ENCODE assay signal across 8 mouse cellular contexts in genomic region chr16:55895651-55896095, GRCm38 (mm10). TPM values are rescaled to one million over a fixed set of nuclear protein-coding genes. Genes with fewer than 3 reads are reported as not detected.
DNase-seq lines count a peak whose midpoint lies in the region; ATAC-seq and TF ChIP-seq lines count a peak whose summit lies in the region.

No protein-coding gene starts in this region.

- 4% methylated on average over 9 of the region's 9 CpGs for WGBS in forebrain, postnatal 0 days
- 2% methylated on average over 9 of the region's 9 CpGs for WGBS in liver, embryonic 13.5 days (ENCODE audit: insufficient replicate concordance)
- WGBS in stomach, embryonic 15.5 days, result 4% methylated on average over 9 of the region's 9 CpGs

- no peak for TF ChIP-seq CTCF in layer of hippocampus, adult 2 months (conservative IDR thresholded peaks at IDR 0.05)
- TF ChIP-seq CTCF in forebrain, postnatal 0 days (IDR thresholded peaks at IDR 0.05; ENCODE audit: low read depth), result no peak

- no peak for DNase-seq in layer of hippocampus, adult 2 months (ENCODE audit: low spot score in 2 of 2)
- DNase-seq in layer of hippocampus, adult 9-11 months, result no peak
- peak; percentile 11 for DNase-seq in WW6 (ENCODE audit: low read depth, low spot score)
- DNase-seq in forebrain, postnatal 0 days, result no peak
- no peak for DNase-seq in liver, embryonic 13.5 days
- DNase-seq in right cerebral cortex, adult 18-20 months, result no peak
- no peak for DNase-seq in frontal cortex, postnatal 14 days (ENCODE audit: low spot score in 2 of 2)

- H3K4me3 ChIP-seq in layer of hippocampus, adult 2 months, result peak overlapping the region; percentile 73
- H3K4me3 ChIP-seq in forebrain, postnatal 0 days (ENCODE audit: low read depth, low read length), result peak overlapping the region; percentile 81
- H3K4me3 ChIP-seq in liver, embryonic 13.5 days (replicated peaks), result peak overlapping the region; percentile 79
- peak overlapping the region; percentile 72 for H3K4me3 ChIP-seq in stomach, embryonic 15.5 days (replicated peaks)

- H3K27me3 ChIP-seq in forebrain, postnatal 0 days (ENCODE audit: insufficient read depth, low read length), result no peaks in the 10 kb centered on the region
- H3K27me3 ChIP-seq in liver, embryonic 13.5 days, result no peaks in the 10 kb centered on the region
- H3K27me3 ChIP-seq in stomach, embryonic 15.5 days (replicated peaks), result no peaks in the 10 kb centered on the region

- peaks cover 15% of the 10 kb centered on the region for H3K4me1 ChIP-seq in forebrain, postnatal 0 days (ENCODE audit: insufficient read depth)
- H3K4me1 ChIP-seq in liver, embryonic 13.5 days (replicated peaks), result peaks cover 57% of the 10 kb centered on the region
- no peaks in the 10 kb centered on the region for H3K4me1 ChIP-seq in stomach, embryonic 15.5 days

- no peaks in the 10 kb centered on the region for H3K36me3 ChIP-seq in forebrain, postnatal 0 days (ENCODE audit: insufficient read depth)
- no peaks in the 10 kb centered on the region for H3K36me3 ChIP-seq in liver, embryonic 13.5 days
- H3K36me3 ChIP-seq in stomach, embryonic 15.5 days, result no peaks in the 10 kb centered on the region

- H3K9ac ChIP-seq in forebrain, postnatal 0 days, result peak overlapping the region; percentile 87
- H3K9ac ChIP-seq in liver, embryonic 13.5 days, result peak overlapping the region; percentile 78
- H3K9ac ChIP-seq in stomach, embryonic 15.5 days, result peak overlapping the region; percentile 47

- ATAC-seq in forebrain, postnatal 0 days, result peak; percentile 49
- ATAC-seq in liver, embryonic 13.5 days (ENCODE audit: low read depth), result peak; percentile 30; the same call in 1 of the 2 replicates
- no peak for ATAC-seq in stomach, embryonic 15.5 days (ENCODE audit: insufficient read depth, low FRiP score, low read depth)

- H3K9me3 ChIP-seq in forebrain, postnatal 0 days (ENCODE audit: low read length), result no peaks in the 10 kb centered on the region
- no peaks in the 10 kb centered on the region for H3K9me3 ChIP-seq in liver, embryonic 13.5 days (replicated peaks)
- no peaks in the 10 kb centered on the region for H3K9me3 ChIP-seq in stomach, embryonic 15.5 days

- H3K4me2 ChIP-seq in forebrain, postnatal 0 days (ENCODE audit: low read depth), result peak overlapping the region; percentile 68
- H3K4me2 ChIP-seq in liver, embryonic 13.5 days, result peak overlapping the region; percentile 98
- peak overlapping the region; percentile 85 for H3K4me2 ChIP-seq in stomach, embryonic 15.5 days

- H3K27ac ChIP-seq in layer of hippocampus, adult 2 months, result peak overlapping the region; percentile 94
- H3K27ac ChIP-seq in forebrain, postnatal 0 days (ENCODE audit: low read depth, low read length), result peak overlapping the region; percentile 80
- peak overlapping the region; percentile 87 for H3K27ac ChIP-seq in liver, embryonic 13.5 days
- peak overlapping the region; percentile 71 for H3K27ac ChIP-seq in stomach, embryonic 15.5 days

RNA-seq across cellular contexts. Expression of gene Nxpe3, which starts 0.6 kb away (rescaled TPM):
- total RNA-seq in layer of hippocampus, adult 2 months (2021), result 10 to 100 TPM; 11.6 to 11.7 TPM
- 1.8 and 2.2 TPM in 2 replicates for total RNA-seq in forebrain, postnatal 0 days (2014; rRNA removed)
- polyA plus RNA-seq in forebrain, postnatal 0 days (2015; fragmentation: Nextera tagmentation; extraction: Ambion mirVana), result 0.50 and 1.2 TPM in 2 replicates
- polyA plus RNA-seq in liver, embryonic 13.5 days (2015; fragmentation: Nextera tagmentation; extraction: Ambion mirVana), result 0.51 and 0.54 TPM in 2 replicates
- 0.74 and 0.88 TPM in 2 replicates for polyA plus RNA-seq in stomach, embryonic 15.5 days (2015; fragmentation: Nextera tagmentation; extraction: Ambion mirVana)

RNA-seq across cellular contexts. Expression of gene Cep97, which starts 39.0 kb away (rescaled TPM):
- 10 to 100 TPM; 16.0 to 19.6 TPM for total RNA-seq in layer of hippocampus, adult 2 months (2021)
- total RNA-seq in forebrain, postnatal 0 days (2014; rRNA removed), result 9.4 and 10.0 TPM in 2 replicates
- polyA plus RNA-seq in forebrain, postnatal 0 days (2015; fragmentation: Nextera tagmentation; extraction: Ambion mirVana), result 6.5 and 7.3 TPM in 2 replicates
- polyA plus RNA-seq in liver, embryonic 13.5 days (2015; fragmentation: Nextera tagmentation; extraction: Ambion mirVana), result 5.7 and 6.5 TPM in 2 replicates
- polyA plus RNA-seq in stomach, embryonic 15.5 days (2015; fragmentation: Nextera tagmentation; extraction: Ambion mirVana), result 7.1 and 7.5 TPM in 2 replicates

RNA-seq across cellular contexts. Expression of gene Nfkbiz, which starts 57.0 kb away (rescaled TPM):
- total RNA-seq in layer of hippocampus, adult 2 months (2021), result 1 to 10 TPM; 5.9 to 8.5 TPM
- 1.9 and 2.4 TPM in 2 replicates for total RNA-seq in forebrain, postnatal 0 days (2014; rRNA removed)
- 1.1 and 1.5 TPM in 2 replicates for polyA plus RNA-seq in forebrain, postnatal 0 days (2015; fragmentation: Nextera tagmentation; extraction: Ambion mirVana)
- 1.8 and 2.5 TPM in 2 replicates for polyA plus RNA-seq in liver, embryonic 13.5 days (2015; fragmentation: Nextera tagmentation; extraction: Ambion mirVana)
- 8.1 and 9.4 TPM in 2 replicates for polyA plus RNA-seq in stomach, embryonic 15.5 days (2015; fragmentation: Nextera tagmentation; extraction: Ambion mirVana)
